Mouse (Mus musculus) gastrocnemius, adult 2 months (tissue): Measurements from ENCODE around the gene Gm17364. TPM values are rescaled to one million over a fixed set of nuclear protein-coding genes. Genes with fewer than 3 reads are reported as not detected.

ENCODE experiments used
- DNase-seq: peaks from one replicate; pipeline ENCODE4 v3.0.0; 2022
- H3K27ac ChIP-seq: fragments of 200-600 bp; 2 replicates; pipeline ENCODE4 v1.8.1; 2022; ENCODE audit warnings: mild to moderate bottlenecking
- H3K4me3 ChIP-seq: fragments of 200-600 bp; 2 replicates; pipeline ENCODE4 v1.8.1; 2022; ENCODE audit warnings: mild to moderate bottlenecking, moderate library complexity
- CTCF ChIP-seq: fragments of 200-600 bp; IDR thresholded peaks from 2 replicates; pipeline ENCODE4 v1.8.1; 2022; ENCODE audit warnings: antibody characterized with exemption, mild to moderate bottlenecking, moderate library complexity
- intact Hi-C: fragments of 180-260 bp; cut with DNase I; formaldehyde crosslinking; loops from one replicate; pipeline ENCODE4 v1.15.1; 2025
- total RNA-seq, 2 experiments: library from RNA; stranded (reverse); gene quantifications; 2 replicates each; pipeline ENCODE4 v1.2.3; 2021

Gm17364 gene
- total RNA-seq, 2 experiments from 2014 or later: not detected

DNA sequence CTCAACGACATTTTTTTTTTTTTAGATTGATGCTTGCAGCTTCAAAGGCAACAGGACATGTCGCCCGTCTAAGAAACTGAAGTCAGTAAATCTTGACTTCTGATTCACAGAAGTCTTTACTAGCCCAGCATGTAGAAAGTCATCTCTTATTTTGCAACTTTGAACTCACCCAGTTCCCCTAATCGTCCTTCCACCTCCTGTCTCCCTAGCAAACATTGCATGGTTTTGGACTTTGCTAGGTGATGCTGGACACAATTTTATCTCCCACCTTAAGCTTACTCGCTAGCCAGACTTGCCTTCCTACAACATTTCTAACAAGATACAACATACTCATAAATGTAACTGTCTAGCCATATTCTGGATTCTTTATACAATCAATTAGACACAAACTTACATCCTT lies 45.7 kb downstream of the Gm17364 start:
- no peak for DNase-seq
- no peak for TF ChIP-seq CTCF
- Histone ChIP-seq H3K27ac (no peak overlapping the region), H3K4me3 (no peak overlapping the region)
- intact Hi-C loops: no loop called here

- no peak for DNase-seq
- Histone ChIP-seq H3K27ac (no peak overlapping the region), H3K4me3 (no peak overlapping the region)
- intact Hi-C loops: no loop called here
- TF ChIP-seq CTCF: no peak
Measured at GRCm38 (mm10) chr13:41226513-41226912, 47.3 kb downstream of the Gm17364 start.

Other genes with a start within 250 kb of the Gm17364 start
- gene Mak, start 194.3 kb downstream of the Gm17364 start, total RNA-seq: not detected
- gene Gcm2, start 162.9 kb downstream of the Gm17364 start, total RNA-seq: not detected
- not detected for gene Sycp2l, start 159.7 kb downstream of the Gm17364 start, total RNA-seq
- under 1 TPM in 1 of 2 experiments, not detected in 1; 0.06 TPM for gene Elovl2, start 53.6 kb downstream of the Gm17364 start, total RNA-seq
- 10 to 100 TPM; 37.7 to 42.7 TPM for gene Smim13, start 24.1 kb downstream of the Gm17364 start, total RNA-seq
- gene Nedd9, start 213.4 kb upstream of the Gm17364 start, total RNA-seq: 10 to 100 TPM in 1 of 2 experiments, 1 to 10 TPM in 1; 4.2 to 11.2 TPM